Mouse (Mus musculus) spleen, postnatal 14 days (tissue): Measurements from ENCODE around the gene 1700029H14Rik.
A peak's percentile ranks its signal among the peaks of the same experiment; 100 is the strongest.

Experiments
- DNase-seq, 2 experiments: peaks; one replicate each; pipeline ENCODE4 v3.0.0; 2021 to 2022; ENCODE audit warnings: low spot score in 2 of 2

Gene 1700029H14Rik

DNA sequence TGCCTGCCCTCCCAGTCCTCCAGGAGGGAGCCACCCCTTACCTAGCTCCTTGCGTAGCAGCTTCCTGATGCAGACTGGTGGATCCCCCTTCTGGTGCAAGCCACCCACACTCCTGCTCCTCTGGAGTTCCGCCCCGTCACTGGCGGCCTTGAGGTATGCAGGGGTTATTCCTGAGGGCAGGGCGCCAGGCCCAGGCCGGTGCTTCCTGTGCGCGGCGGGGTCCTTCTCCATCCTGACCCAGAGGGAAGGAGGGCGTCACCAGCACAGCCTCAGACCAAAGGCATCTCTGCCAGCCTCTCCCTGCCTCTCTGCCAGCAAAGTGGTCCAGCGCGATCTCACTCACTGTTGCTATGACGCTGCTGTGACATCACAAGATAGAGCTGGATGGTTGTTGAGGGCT, at the start of gene 1700029H14Rik:
Gene 1700029H14Rik (minus strand): TSS at position 344 of the 400 bp plus-strand sequence.
- no peak for DNase-seq

DNA sequence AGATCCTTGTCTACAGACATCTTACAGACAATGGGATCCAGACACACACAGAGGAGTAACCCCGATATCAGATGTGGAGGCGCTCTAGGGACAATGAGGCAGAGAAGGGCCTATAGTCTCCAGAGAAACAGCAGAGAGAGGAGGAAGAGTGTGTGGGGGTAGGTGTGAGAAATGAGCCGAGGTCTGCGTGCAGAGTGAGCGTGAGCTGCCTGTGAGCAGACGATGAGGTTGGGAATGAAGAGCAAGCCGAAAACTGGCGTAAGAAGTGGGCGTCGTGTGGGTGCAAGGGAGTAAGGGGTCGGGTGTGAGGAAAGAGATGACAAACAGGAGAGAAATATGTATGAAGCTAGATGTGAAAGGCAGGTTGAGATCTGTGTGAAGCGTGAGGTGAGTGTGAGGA, 49.4 kb upstream of the 1700029H14Rik start:
- DNase-seq = no peak

DNA sequence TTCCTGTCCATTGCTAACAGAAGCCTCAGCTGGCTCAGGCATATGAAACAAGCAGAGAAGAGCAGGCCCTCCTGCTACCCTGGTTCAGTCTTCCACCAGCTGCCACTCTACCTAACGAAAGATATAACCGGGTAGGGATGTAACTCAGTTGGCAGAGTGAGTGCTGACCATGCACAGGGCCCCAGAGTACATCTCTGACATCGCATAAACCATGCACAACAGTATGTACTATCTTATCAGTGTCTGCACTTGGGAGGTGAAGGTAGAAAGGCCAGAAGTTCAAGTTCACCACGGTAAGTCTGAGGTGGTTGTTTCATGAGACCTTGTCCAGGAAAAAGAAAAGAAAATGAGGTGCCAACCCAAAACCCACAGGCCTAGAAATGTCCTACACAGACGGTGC, 47.7 kb upstream of the 1700029H14Rik start:
- DNase-seq = no peak

DNA sequence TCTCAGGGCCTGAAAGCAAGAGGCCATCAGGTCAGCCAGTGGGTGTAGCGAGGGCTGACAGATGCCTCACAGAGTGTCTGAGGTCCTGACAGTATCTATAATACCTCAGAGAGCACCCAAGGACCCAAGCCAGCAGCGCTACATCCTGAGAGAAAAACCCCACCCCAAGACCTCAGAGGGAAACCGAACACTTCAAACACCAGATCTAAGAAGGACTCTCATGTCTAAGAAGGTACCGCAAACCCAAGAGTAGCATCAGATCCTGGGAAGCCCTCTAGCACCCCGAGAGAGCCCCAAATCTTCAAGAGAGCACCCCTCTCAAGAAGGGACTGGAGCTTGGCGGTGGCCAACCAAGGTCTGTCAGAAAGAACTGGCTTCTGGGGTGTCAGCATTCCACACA, 46.7 kb upstream of the 1700029H14Rik start:
- DNase-seq = no peak

DNA sequence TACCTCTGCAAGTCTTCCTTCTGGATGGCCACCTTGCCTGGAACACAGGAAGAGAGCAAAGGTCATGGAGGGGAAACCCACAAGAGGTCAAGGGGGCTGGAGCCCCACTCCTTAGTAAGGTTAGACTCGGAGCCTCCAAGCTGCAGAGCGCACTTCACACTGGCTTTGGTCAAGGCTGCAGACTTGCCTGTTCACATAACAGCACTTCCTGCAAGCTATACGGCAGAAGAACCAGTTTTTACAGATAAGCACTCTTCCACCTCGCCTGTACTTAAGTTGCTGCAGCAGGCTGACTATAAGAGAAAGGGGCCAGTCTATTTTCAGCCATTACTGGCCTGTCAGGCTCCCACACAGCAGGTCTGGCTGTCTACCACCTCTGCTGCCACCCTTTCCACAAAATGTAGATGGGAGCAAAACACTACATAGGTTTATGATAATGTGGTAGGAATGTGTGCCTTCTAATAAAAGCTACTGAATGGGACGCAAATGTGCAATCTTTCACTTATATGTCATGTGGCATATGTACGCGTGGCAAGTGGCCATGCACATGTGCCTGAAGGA, 43.7 kb upstream of the 1700029H14Rik start:
- DNase-seq = no peak

DNA sequence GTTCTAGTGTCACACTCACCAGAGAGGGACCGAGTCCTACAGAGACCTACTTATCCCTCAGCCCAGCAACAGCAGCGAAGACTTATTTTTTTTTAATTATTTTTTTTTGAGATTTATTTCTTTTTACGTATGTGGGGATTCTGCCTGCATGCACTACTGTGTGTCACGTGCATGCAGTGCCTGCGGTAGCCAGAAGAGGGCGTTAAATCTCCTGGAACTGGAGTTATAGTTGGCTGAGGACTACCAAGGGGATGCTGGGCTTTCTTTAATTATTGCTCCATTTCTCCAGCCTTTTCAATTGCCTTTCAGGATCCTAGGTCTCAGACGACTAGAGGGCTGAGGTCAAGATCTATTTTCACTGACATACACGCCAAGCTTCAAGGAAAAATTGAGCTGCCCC, 40.4 kb upstream of the 1700029H14Rik start:
- DNase-seq = peak in 1 of 2 experiments; percentile 30

DNA sequence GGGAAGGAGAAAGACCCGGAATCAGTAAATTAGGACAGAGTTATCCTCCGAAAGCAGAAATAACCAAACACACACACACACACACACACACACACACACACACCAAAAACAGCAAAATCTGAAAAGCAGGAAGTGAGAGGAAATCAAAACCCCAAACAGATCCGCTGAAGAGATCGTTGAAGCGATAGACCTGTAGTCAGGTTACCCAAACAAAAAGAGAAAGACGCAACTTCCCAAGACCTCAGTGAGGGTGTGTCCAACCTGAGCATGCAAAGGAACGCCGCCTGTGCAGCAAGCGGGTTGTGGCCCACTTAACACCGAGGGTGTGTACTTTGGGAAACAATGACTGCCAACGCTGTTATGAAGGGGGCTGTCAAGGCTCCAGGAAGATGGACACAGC, 38.9 kb upstream of the 1700029H14Rik start:
- DNase-seq = peak in 1 of 2 experiments; percentile 41

DNA sequence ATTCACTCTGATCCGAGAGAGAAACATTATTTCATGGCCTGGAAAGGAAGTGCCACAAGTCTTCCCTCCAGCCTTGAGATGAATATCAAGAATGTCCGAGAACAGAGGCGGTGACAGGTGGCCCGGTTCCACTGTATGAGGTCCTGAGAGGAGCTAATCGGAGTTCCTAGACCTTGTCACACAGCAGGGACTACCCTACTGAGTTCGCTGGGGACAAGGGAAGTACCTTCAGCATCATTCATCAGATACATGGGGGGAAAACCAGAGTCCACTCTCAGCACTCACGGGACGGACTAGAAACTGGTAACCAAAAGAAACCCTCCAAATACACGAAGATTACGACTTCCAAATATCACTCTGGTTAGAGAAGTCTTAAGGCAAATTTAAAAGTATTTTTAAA, 38.5 kb upstream of the 1700029H14Rik start:
- no peak for DNase-seq

DNA sequence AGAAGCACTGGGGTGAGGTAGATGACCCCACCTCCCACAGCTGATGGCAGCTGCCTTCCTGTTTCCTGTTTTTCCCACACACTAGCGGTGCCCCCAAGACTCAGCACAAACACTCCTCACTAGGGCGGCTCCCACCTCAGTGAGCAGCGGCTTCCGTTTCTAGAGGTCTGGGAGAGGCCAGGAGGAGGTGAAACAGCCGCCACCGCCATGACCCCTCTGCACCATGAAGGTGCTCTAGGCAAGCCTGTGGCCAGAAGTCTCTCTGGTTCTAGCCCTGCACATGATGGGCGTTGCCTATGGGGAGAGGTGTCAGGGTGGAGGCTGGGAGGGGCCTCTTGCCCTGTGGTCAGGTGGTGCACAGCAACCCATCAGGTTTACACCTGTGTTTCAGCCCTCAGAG, 37.9 kb upstream of the 1700029H14Rik start:
- peak; percentile 50 to 58 for DNase-seq

DNA sequence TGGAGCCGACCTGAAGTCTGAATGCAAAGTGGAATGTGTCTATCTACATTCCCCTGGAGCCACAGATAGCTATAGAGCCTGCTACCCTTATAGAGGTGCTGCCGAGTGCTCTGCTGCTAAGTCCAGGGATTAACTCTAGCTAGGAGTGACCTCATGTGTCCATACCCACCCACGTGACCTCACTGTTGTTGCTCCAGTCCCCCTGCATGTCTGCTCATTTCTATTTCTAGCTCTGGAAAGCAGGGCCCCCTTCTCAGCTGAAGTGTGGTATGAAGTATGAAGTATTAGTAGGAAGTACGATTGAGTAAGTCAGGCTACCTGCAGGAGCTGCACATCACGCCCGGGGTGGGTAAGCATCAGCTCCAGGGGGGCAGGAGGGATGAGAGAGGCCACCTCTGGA, 35.5 kb upstream of the 1700029H14Rik start:
- DNase-seq = no peak

DNA sequence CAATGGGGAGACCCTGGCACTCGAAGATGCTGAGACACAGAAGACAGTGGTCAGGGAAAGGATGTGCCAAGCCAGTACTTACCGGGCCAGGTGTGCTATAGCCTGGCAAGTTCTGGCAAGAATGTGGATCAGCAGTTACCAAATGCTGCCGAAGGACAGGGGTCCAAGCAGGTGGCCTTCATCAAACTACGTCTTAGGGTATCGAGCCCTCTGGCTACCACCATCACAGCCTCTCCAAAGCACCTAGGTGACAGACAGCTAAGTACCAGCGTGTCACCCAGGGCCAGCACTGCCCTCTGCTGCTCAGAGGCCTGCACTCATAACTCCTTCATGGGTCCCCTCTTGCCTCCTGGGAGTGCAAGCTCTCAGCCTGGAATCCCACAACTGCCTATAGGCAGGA, 33.6 kb upstream of the 1700029H14Rik start:
- peak in 1 of 2 experiments; percentile 38 for DNase-seq

DNA sequence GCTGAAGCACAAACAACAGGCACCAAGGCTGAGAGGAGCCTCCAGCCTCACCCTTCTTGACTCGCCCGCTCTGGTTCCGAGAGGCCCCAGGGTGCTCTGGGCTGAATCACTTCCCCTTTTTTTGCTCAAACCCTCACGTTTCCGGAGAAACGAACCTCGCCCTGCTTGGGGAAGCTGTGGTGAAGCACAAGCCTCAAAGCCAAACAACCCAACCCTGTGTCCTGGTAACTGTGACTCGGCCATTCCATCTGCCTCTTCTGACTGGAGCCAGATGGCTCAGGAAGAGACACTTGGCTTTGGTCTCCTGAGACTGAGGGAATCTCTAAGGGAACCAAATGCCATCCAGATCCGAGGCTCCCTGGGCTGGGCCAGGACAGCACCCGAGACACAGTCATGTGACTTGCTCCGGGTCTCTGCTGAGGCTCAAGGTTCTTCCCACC, 32.6 kb upstream of the 1700029H14Rik start:
- DNase-seq = peak; percentile 49 to 70

DNA sequence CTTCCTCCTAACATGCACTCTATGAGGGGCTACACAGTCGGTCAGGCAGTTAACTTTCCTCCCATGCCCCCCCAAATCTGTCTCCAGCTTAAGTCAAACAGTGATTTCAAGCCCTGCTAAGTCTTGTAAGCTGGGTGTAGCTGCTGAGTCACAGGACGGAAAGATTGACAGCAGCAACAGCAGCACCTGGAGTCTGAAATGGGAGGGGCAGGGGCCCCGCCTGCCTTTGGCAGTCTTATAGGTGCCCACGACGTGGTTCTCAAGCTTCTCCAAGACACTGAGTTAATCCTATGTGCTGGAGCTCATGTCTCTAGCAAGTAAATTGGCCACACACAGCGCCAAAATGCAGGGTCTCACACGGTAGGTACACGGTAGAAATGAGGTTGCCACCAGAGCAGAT, 31.1 kb upstream of the 1700029H14Rik start:
- DNase-seq = no peak

DNA sequence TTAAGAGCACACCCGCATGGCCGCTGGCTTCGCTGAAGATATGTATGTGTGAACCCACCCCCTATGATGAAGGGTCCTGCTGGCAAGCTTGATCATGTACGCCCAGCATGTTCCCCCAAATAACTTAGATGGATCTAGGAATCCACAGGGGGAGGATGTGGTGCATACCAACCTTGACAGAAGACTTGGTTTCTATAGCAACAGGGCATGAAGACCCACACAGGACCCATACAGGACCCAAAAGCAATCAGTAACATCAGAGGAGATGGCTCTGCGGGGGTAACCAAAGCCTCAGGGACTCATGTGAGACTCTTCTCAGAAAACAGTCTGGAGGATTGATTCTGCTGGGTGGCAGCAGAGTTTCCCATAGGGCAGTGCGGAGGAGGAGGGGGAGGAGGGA, 29.0 kb upstream of the 1700029H14Rik start:
- no peak for DNase-seq

DNA sequence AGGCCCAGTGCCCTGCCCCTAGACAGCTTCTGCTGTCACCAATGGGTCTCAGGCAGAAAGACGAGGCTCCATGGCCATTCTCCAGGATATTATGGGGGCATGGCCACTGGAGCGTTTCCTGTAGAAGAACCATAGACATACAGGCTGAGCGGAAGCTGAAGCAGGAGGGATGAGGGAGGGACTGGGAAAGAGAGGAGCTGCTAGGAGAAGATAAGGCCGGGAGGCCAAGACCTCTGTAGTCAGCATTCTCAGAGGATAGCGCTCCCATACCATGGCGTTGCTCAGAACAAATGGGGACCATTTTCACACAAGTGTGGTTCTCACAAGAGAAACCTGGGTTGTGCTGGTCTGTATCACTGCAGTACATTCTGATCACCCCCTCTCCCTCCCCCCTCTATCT, 26.8 kb upstream of the 1700029H14Rik start:
- DNase-seq = no peak

DNA sequence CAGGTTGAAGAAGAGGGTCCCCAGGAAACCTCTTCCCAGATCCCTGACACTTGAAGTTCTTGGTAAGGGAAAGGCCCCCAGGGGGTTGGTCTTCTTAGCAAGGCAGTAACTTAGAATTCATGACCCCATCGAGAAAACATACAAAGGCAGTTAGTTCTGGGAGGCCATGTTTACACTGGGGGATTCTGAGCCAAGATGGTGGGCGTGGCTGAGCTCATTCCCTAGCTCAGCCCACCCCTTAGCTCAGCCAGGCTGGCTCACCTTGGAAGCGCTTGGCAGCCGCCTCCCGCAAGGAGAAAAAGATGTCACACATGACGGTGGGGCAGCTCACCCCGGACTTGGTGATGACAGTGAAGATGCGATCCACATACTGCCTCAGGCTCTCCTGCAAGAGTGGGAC, 22.4 kb upstream of the 1700029H14Rik start:
- no peak for DNase-seq

DNA sequence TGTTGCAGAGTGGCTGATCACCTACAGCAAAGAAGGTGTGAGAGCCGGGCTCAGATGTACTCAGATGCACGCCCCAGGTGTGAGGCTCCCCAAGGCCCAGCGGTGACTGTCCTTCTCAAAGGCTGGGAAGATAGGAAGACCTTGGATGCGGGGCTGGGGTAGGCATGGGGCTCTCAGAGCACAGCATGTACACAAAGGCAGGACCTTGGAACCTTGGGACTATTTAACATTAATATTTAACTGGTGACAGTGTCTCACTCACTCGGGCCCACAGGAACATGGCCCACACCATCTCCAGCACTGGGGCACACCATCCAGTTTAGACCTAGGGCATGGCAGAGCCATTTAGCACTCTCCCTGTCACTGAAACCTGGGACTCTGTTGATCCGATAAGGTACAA, 15.6 kb upstream of the 1700029H14Rik start:
- no peak for DNase-seq

DNA sequence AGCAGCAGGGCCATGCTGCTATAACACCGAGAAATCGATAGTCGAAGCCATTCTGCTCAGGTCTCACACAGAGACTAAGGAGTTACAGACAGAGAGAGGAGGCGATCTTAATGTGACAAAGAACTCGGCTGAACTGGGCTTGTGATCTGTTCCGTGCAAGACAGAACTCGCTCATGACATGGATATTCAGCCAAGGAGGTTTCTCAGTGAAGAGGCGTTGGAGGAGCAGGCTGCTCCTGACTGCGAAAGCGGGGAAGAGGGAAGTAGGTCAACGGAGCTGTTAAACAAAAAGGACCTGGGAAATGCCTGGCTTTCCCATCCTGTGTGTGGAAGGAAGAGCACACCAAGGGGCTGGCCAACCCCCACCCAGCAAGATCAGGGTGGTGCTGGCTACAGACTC, 9.7 kb upstream of the 1700029H14Rik start:
- no peak for DNase-seq

DNA sequence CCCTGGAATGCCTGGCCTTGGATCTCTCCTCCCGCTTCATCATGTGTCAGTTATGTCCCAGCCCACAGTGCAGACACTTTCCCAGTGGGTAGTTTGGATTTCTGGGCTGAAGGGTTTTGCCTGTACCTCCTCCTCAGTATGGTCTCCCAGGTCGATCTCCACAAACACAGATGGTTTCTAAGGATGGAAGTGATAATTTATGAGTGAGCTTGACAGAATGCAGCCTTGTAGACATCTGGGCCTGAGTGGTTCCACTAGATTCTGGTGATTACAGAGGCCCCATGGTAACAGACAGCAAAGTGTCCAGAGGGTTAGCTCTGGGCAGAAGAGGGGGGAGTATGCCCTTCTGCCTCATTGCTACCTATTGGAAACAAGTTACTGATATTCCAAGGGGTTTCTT, 4.7 kb downstream of the 1700029H14Rik start:
- no peak for DNase-seq

DNA sequence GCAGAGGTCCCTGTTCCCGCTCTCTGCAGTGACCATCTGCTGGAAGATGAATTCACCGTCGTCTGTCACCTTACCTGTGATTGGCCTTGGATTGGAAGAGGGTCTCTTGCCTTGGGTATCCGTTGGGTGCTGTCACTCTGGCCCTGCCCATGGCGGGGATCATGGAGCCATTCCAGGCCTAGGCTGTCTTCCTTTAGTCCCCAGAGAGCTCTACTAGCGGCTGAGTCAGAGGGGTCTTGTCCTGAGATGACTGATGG, 10.8 kb downstream of the 1700029H14Rik start:
- no peak for DNase-seq

DNA sequence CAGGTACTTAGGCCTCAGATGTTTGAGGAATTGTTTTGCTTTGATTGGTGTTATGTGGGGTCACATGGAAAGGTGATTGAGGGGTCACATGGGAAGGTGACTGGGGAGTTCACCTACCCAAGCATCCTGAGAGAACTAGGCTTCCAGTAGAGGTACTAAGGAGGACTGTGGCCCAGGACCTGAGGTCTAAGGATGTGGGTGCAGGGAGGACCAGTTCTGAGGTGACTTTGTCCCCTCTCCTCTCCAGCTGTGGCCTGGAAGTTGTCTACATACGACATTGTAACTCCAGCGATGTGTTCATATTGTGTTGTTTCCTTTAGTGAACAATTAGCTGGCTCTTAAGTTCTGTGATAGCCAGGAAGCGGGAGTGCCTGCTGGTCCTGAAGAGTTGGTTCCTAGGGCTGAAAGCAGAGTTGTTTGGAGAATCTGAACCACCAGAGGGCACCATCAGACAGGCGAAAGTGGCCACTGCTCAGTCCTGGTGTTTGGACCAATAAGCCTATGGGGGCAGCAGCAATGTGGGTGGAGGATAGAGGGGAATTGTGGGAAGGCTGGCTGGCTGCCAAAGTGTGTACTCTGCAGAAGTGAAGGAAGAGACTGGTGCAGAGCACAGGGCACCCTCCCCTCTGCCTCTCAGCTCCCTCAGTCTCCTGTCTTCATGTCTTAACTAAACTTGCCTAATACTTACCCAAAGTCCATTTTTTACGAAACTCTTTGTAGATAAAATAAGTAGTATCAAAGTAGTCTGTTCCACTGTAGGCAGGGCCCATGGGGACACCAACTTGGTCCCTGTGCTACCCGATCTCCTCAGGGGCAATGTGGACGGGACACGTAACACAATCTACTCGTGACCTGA, 11.3 kb downstream of the 1700029H14Rik start:
- peak; percentile 52 to 74 for DNase-seq

DNA sequence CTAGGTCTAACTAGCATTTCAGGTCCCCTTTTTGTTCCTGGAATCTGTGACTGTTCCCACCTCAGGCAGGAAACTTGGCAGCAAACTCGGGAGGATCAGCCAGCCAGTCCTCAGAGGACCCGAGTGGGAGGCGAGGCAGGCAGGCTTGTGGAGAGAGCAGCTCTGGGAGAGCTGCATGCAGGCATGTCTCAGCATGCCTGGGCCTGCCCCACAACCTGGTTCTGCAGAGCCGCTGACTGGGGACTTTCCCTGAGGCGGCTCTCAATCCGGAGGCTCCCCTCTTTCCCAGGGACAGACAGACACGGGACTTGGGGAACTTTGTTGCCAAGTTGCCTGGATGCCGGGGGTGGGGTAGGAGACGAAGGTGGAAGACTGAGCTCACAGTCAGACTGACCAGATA, 13.4 kb downstream of the 1700029H14Rik start:
- no peak for DNase-seq

DNA sequence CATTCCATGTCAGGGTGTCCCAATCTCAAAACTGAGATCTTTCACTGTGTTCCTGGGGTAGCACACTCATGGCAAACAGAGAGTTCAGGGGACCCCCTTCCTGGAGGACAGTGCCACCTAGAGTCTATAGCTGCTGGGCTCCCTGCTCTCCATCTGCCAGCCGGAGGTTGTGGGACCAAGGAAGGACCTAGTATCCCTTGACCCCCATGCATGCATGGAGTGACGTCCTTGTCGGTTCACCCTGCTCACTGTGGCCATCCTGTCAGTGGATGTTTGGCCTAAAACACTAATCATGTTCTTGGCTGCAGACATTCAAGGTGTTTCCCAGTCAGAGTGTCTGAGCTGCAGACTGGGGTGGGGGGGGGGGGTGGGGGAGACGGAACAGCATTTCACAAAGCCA, 14.0 kb downstream of the 1700029H14Rik start:
- DNase-seq = no peak

DNA sequence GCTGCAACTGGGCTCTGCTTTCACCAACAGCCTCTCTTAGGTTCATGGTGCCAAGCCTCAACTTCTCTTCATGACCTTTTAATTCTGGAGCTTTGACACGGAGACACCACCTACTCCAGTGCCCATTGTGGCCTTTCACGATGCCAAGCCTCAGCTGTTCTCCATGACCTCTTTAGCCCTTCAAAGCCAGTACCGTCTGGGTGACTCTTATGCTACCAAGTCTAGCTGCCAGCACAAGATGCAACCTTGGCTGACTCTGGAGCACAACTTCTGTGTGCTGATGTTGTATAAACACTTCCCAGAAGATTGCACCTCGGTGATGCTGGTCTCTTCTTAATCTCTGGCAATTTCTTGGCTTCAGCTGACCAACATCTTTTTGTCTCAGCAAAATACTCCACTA, 15.8 kb downstream of the 1700029H14Rik start:
- no peak for DNase-seq
